Mouse (Mus musculus): ENCODE measurements around the gene Izumo4. TPM values are rescaled to one million over a fixed set of nuclear protein-coding genes. Genes with fewer than 3 reads are reported as not detected.

Izumo4 gene
- polyA plus RNA-seq, 1 experiment, result 36.3 TPM

DNA sequence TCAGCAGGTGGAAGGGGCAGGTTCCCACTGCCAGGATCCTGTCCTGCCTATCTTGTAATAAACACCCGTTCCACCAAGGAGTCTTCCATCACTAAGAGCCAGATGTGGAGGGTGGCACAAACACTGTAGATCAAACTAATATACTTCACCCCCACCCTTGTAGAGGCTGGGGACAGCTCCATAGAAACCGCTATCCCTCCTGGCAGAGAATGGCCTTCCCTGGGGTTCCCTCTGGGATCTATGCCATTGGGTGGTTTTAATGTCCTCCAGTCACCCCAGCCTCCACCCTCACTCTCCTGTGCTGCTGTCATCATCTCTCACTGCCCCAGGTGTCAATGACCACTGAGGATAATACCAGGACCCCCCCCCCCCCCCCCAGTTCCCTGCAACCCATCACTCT is 31.5 kb upstream of the Izumo4 start:
- Histone ChIP-seq H3K27ac (ENCODE audit: insufficient read depth, low read depth, low read length) (no peak overlapping the region), H3K36me3 (ENCODE audit: control insufficient read depth, insufficient read depth, low read length) (peaks cover 60% of the 10 kb centered on the region), H3K4me3 (ENCODE audit: low read depth, low read length) (no peak overlapping the region), H3K27me3 (ENCODE audit: control insufficient read depth, insufficient read depth, low read length) (no peaks in the 10 kb centered on the region), H3K4me1 (ENCODE audit: control insufficient read depth, insufficient read depth, insufficient read length, low read length) (peaks cover 56% of the 10 kb centered on the region)
- 54% methylated on average over 2 of the region's 2 CpGs for WGBS
- TF ChIP-seq CTCF (IDR thresholded peaks at IDR 0.05; ENCODE audit: extremely low read depth, insufficient read length, insufficient replicate concordance, low read depth, low read length), result no peak
- no peak for TF ChIP-seq POLR2A (IDR thresholded peaks at IDR 0.05; ENCODE audit: low read depth, low read length)

DNA sequence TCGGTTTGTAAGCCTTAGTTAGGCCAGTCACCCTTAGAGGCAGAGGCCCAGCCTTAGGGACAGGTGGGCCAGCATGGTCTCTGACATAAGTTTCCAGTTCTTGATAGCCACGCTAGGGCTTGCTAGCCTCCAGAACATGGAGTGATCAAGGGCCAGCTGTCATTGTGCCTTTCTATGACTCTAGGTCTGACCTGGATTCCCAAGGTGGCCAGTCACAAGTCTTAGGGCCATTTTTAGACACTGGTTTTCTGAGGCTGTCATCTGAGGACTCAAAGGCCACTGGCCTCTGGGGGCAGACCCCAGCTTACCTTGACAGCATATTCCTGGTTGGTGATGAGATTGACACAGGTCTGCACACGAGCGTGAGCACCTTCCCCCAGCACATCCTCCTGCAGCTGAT is 30.7 kb upstream of the Izumo4 start:
- 86% methylated on average over 4 of the region's 4 CpGs for WGBS
- TF ChIP-seq CTCF (IDR thresholded peaks at IDR 0.05; ENCODE audit: extremely low read depth, insufficient read length, insufficient replicate concordance, low read depth, low read length) (no peak), POLR2A (IDR thresholded peaks at IDR 0.05; ENCODE audit: low read depth, low read length) (no peak)
- Histone ChIP-seq H3K4me3 (ENCODE audit: low read depth, low read length) (no peak overlapping the region), H3K4me1 (ENCODE audit: control insufficient read depth, insufficient read depth, insufficient read length, low read length) (peaks cover 50% of the 10 kb centered on the region), H3K36me3 (ENCODE audit: control insufficient read depth, insufficient read depth, low read length) (peaks cover 55% of the 10 kb centered on the region), H3K27ac (ENCODE audit: insufficient read depth, low read depth, low read length) (no peak overlapping the region), H3K27me3 (ENCODE audit: control insufficient read depth, insufficient read depth, low read length) (no peaks in the 10 kb centered on the region)

DNA sequence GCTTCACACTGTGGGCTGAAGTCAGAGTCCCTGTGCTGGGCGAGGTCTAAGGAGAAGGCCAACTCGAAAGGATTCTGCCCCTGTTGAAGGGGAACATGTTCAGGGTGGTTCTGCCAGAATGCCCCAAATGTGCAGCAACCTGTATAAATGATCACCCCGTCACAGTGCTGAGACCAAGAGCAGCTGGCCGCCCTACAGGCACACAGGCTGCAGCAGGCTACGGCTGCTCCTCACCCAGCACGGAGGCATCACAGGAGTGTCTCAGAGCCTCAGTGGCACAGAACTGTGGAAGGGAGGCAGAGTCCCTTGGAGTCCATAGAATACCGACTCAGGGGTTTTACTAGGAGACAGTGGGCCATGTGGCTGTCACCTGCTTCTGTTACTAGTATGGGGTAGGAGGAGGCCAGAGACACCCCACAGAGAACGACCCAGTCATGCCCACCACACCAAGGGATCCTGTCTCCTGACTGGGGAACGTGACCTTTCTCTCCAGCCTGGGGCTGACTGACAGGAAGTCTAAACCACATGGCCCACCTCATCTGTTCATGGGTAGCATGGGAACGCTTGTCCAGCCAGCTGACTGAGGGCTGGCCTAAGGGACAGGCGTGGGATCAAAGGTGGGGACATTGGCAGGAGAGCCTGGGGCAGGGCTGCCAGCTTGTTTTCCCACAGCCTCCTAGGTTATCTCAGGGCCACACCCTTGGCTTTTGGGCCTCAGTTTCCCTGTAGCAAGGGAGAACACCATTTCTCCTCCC is 29.9 kb upstream of the Izumo4 start:
- Histone ChIP-seq H3K4me3 (ENCODE audit: low read depth, low read length) (no peak overlapping the region), H3K27ac (ENCODE audit: insufficient read depth, low read depth, low read length) (no peak overlapping the region), H3K27me3 (ENCODE audit: control insufficient read depth, insufficient read depth, low read length) (no peaks in the 10 kb centered on the region), H3K4me1 (ENCODE audit: control insufficient read depth, insufficient read depth, insufficient read length, low read length) (peaks cover 50% of the 10 kb centered on the region), H3K36me3 (ENCODE audit: control insufficient read depth, insufficient read depth, low read length) (peaks cover 46% of the 10 kb centered on the region)
- TF ChIP-seq CTCF (IDR thresholded peaks at IDR 0.05; ENCODE audit: extremely low read depth, insufficient read length, insufficient replicate concordance, low read depth, low read length) (no peak), POLR2A (IDR thresholded peaks at IDR 0.05; ENCODE audit: low read depth, low read length) (no peak)
- 77% methylated on average over 11 of the region's 11 CpGs for WGBS

DNA sequence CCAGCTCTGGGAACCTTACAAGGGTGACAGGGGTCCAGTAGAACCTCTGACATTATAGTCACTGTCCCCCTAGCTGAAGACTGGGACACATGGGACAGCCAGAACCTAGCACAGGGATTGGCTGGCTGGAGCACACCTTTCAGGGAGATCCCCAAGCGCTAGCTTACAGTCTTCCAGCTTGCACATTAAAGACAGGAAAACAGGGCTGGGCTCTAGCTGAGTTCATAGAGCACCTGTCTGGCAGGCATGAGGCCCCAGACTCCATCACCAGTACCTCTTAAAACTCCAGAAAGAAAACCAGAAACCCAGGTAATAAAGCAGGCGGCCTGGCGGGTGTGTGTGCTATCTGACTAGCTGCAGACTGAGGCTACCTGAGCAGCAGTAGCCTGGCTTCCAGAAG is 28.3 kb upstream of the Izumo4 start:
- 43% methylated on average over 3 of the region's 3 CpGs for WGBS
- peaks cover 62% of the 10 kb centered on the region for H3K4me1 ChIP-seq (ENCODE audit: control insufficient read depth, insufficient read depth, insufficient read length, low read length)
- peaks cover 32% of the 10 kb centered on the region for H3K36me3 ChIP-seq (ENCODE audit: control insufficient read depth, insufficient read depth, low read length)
- TF ChIP-seq CTCF (IDR thresholded peaks at IDR 0.05; ENCODE audit: extremely low read depth, insufficient read length, insufficient replicate concordance, low read depth, low read length) (no peak), POLR2A (IDR thresholded peaks at IDR 0.05; ENCODE audit: low read depth, low read length) (no peak)
- H3K27ac ChIP-seq (ENCODE audit: insufficient read depth, low read depth, low read length), result no peak overlapping the region
- H3K27me3 ChIP-seq (ENCODE audit: control insufficient read depth, insufficient read depth, low read length), result no peaks in the 10 kb centered on the region
- H3K4me3 ChIP-seq (ENCODE audit: low read depth, low read length), result peak overlapping the region; percentile 85

DNA sequence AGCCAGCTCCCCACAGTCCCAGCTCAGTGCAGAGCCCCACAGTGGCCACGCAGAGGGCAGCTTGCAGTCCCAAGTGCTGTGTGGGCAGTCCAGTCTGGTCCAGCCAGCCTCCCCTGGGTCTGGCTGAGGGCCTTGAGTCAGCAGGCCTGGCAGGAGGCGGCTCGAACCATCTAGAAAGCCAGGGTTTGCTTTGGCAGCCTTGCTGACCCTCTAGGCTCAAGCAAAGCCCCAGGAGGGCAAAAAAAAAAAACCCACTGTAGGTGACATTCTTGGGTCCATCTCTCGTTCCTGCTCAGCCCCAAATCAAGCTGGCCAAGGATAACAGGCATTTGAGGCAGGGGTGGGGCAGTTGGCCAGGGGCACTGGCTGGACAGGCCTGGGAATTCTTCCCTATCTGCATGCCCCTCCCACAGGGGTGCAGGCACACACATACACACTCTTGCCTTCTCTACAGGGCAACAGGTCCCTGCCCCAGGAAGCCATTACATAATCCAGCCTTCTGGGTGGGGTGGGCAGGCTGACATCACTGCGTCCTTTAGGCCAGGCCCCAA is 27.7 kb upstream of the Izumo4 start:
- TF ChIP-seq CTCF (IDR thresholded peaks at IDR 0.05; ENCODE audit: extremely low read depth, insufficient read length, insufficient replicate concordance, low read depth, low read length) (no peak), POLR2A (IDR thresholded peaks at IDR 0.05; ENCODE audit: low read depth, low read length) (no peak)
- Histone ChIP-seq H3K36me3 (ENCODE audit: control insufficient read depth, insufficient read depth, low read length) (peaks cover 26% of the 10 kb centered on the region), H3K4me3 (ENCODE audit: low read depth, low read length) (peak overlapping the region; percentile 85), H3K27me3 (ENCODE audit: control insufficient read depth, insufficient read depth, low read length) (no peaks in the 10 kb centered on the region), H3K4me1 (ENCODE audit: control insufficient read depth, insufficient read depth, insufficient read length, low read length) (peaks cover 61% of the 10 kb centered on the region), H3K27ac (ENCODE audit: insufficient read depth, low read depth, low read length) (peak overlapping the region; percentile 36)
- 9% methylated on average over 5 of the region's 5 CpGs for WGBS

DNA sequence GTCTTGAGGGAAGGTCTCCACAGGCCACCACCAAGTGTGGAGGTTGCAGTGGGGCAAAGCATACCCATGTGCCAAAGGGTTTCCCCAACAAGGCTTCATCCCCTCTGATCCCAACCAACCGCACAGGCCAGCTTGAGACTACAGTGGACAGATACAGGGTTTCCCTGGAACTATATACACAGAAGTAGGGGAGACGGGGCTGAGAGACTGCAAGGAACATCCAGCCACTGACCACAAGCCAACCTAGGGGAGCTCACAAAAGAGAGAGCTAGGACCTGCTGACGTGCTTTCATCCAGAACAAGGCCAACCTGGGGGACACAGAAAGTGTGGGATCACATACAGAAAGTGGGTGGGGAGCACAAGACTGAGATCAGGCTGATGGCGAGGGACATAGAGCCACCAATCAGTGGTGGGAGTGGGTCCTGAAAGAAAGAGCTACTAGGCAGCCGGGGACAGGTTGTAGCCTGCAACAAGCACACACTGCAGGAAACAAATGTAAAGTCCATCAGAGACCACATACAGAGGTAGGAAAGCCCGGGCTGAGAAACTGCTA is 27.1 kb upstream of the Izumo4 start:
- 2% methylated on average over 6 of the region's 6 CpGs for WGBS
- Histone ChIP-seq H3K27ac (ENCODE audit: insufficient read depth, low read depth, low read length) (peak overlapping the region; percentile 36), H3K4me1 (ENCODE audit: control insufficient read depth, insufficient read depth, insufficient read length, low read length) (peaks cover 59% of the 10 kb centered on the region), H3K4me3 (ENCODE audit: low read depth, low read length) (peak overlapping the region; percentile 85), H3K36me3 (ENCODE audit: control insufficient read depth, insufficient read depth, low read length) (peaks cover 19% of the 10 kb centered on the region), H3K27me3 (ENCODE audit: control insufficient read depth, insufficient read depth, low read length) (no peaks in the 10 kb centered on the region)
- no peak for TF ChIP-seq CTCF (IDR thresholded peaks at IDR 0.05; ENCODE audit: extremely low read depth, insufficient read length, insufficient replicate concordance, low read depth, low read length)
- no peak for TF ChIP-seq POLR2A (IDR thresholded peaks at IDR 0.05; ENCODE audit: low read depth, low read length)

Measured in small intestine, adult 2 months (tissue).